Mouse (Mus musculus): ENCODE data around the gene Stk4. TPM values are rescaled to one million over a fixed set of nuclear protein-coding genes. Genes with fewer than 3 reads are reported as not detected.

The Stk4 gene
- polyA plus RNA-seq, 1 experiment from 2014 or later = 29.1 TPM

GRCm38 (mm10) chr2:164103501-164103900 is 33.4 kb downstream of the Stk4 start:
- H3K27me3 ChIP-seq (replicated peaks; ENCODE audit: control insufficient read depth, insufficient read depth, low read length) = no peaks in the 10 kb centered on the region
- DNase-seq (ENCODE audit: low spot score) = peak; percentile 71

DNA sequence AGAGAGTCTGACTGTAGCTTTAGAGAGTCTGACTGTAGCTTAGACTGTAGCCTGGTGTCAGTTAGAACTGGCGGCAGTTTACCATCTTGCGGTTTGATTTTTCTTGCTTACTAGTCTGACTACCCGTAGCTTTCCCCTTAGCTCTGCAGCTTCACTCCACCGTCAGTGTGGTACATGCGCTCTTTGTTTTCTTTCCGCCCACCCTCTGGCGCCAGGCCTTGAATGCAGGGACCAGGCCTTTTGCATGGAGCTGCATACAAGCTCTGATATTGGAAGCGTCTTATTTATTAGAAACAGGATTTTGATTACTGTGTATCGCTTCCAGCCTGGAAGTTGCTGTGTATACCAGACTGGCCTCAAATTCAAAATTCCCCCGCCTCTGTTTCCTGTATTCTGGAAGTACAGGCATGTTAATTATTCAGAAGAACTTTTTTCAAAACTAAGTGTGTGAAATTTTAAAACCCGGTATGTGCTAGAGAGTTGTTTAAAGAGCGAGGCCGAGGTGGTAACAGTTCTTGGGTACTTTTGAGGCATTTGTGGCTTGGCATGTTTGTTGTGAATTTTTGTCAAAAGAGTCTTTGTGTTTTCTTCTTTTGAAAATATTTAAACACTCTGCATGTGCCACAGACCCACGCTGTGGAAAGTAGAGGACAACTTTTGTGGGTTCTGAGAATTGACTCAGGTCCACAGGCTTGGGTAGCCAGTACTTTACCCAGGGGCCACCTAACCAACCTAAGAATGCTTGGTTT is 36.3 kb downstream of the Stk4 start:
- no peak overlapping the region for H3K4me3 ChIP-seq (ENCODE audit: low read depth, low read length)
- peaks cover 23% of the 10 kb centered on the region; the same call in 1 of the 2 replicates for H3K36me3 ChIP-seq (ENCODE audit: control insufficient read depth, insufficient read depth, low read length)
- WGBS = 90% methylated on average over 14 of the region's 14 CpGs
- no peak overlapping the region for H3K9ac ChIP-seq (ENCODE audit: low read length)
- DNase-seq (ENCODE audit: low spot score) (no peak), ATAC-seq (replicated peaks; ENCODE audit: low FRiP score, low TSS enrichment, low read depth) (no peak)
- no peak overlapping the region for H3K27ac ChIP-seq (ENCODE audit: low read depth)
- H3K4me2 ChIP-seq (ENCODE audit: low read length) = no peak overlapping the region
- no peaks in the 10 kb centered on the region for H3K27me3 ChIP-seq (replicated peaks; ENCODE audit: control insufficient read depth, insufficient read depth, low read length)
- H3K4me1 ChIP-seq (replicated peaks; ENCODE audit: control insufficient read depth, insufficient read depth, low read length) = peaks cover 4% of the 10 kb centered on the region; the same call in 1 of the 2 replicates
- no peaks in the 10 kb centered on the region for H3K9me3 ChIP-seq (ENCODE audit: control insufficient read depth, low read length)

More at GRCm38 (mm10) chr2:164103501-164103900, 33.4 kb downstream of the Stk4 start:
- Histone ChIP-seq H3K4me3 (ENCODE audit: low read depth, low read length) (no peak overlapping the region), H3K4me2 (ENCODE audit: low read length) (no peak overlapping the region), H3K36me3 (ENCODE audit: control insufficient read depth, insufficient read depth, low read length) (peaks cover 49% of the 10 kb centered on the region), H3K9me3 (ENCODE audit: control insufficient read depth, low read length) (no peaks in the 10 kb centered on the region), H3K9ac (ENCODE audit: low read length) (no peak overlapping the region), H3K4me1 (replicated peaks; ENCODE audit: control insufficient read depth, insufficient read depth, low read length) (peaks cover 4% of the 10 kb centered on the region; the same call in 1 of the 2 replicates), H3K27ac (ENCODE audit: low read depth) (no peak overlapping the region)
- WGBS = 35% methylated on average over 4 of the region's 4 CpGs
- 0 out of 2 replicates have a peak, but pooled peaks have one; percentile 19 for ATAC-seq (replicated peaks; ENCODE audit: low FRiP score, low TSS enrichment, low read depth)

DNA sequence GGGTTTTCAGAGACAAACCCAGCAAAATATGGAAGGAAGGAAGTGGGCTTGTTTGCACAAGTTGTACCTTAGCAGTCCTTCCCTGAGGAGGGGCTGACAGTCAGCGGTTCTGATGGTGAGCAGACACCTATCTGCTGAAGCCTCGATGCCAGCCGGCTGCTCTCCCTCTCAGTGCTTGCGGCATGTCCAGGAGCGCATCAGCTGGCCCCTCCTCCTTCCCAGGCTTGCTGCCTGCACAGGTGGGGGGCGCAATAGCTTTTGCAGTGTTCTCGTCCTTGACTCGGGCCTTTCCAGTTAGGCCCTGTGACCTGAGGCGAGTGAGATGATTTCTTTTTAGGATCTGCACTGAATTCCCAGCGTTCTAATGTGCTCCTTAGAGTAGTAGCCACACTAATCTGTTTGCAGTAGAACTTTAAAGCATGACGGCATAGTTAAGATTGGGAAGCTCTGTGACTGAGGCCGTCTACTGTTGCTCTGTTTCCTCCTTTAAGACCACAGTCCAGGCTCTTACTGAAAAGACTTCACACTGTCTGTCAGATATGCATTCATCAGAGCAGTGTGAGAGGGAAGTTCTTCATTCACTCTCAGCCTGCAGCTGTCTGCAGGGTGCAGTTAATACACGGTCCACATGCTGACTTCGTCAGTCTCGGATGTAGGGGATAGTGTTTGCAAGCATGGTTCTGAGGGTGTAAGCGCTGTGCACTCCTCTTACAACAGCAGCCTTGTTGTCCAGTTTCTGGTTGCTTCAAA is 37.2 kb downstream of the Stk4 start:
- Histone ChIP-seq H3K4me1 (replicated peaks; ENCODE audit: control insufficient read depth, insufficient read depth, low read length) (peaks cover 4% of the 10 kb centered on the region; the same call in 1 of the 2 replicates), H3K27me3 (replicated peaks; ENCODE audit: control insufficient read depth, insufficient read depth, low read length) (no peaks in the 10 kb centered on the region), H3K4me2 (ENCODE audit: low read length) (no peak overlapping the region), H3K27ac (ENCODE audit: low read depth) (no peak overlapping the region), H3K9me3 (ENCODE audit: control insufficient read depth, low read length) (no peaks in the 10 kb centered on the region), H3K4me3 (ENCODE audit: low read depth, low read length) (no peak overlapping the region), H3K9ac (ENCODE audit: low read length) (no peak overlapping the region), H3K36me3 (ENCODE audit: control insufficient read depth, insufficient read depth, low read length) (peaks cover 23% of the 10 kb centered on the region; the same call in 1 of the 2 replicates)
- 65% methylated on average over 16 of the region's 16 CpGs for WGBS
- no peak for ATAC-seq (replicated peaks; ENCODE audit: low FRiP score, low TSS enrichment, low read depth)
- DNase-seq (ENCODE audit: low spot score) = no peak

- Histone ChIP-seq H3K36me3 (ENCODE audit: control insufficient read depth, insufficient read depth, low read length) (0 out of 2 replicates have a peak, but pooled peaks cover 13% of the 10 kb centered on the region), H3K9me3 (ENCODE audit: control insufficient read depth, low read length) (no peaks in the 10 kb centered on the region), H3K27ac (ENCODE audit: low read depth) (no peak overlapping the region; the same call in 1 of the 2 replicates), H3K4me3 (ENCODE audit: low read depth, low read length) (no peak overlapping the region), H3K4me1 (replicated peaks; ENCODE audit: control insufficient read depth, insufficient read depth, low read length) (peaks cover 4% of the 10 kb centered on the region; the same call in 1 of the 2 replicates), H3K27me3 (replicated peaks; ENCODE audit: control insufficient read depth, insufficient read depth, low read length) (no peaks in the 10 kb centered on the region), H3K4me2 (ENCODE audit: low read length) (no peak overlapping the region), H3K9ac (ENCODE audit: low read length) (no peak overlapping the region)
- ATAC-seq (replicated peaks; ENCODE audit: low FRiP score, low TSS enrichment, low read depth) (no peak), DNase-seq (ENCODE audit: low spot score) (no peak)
- WGBS = 68% methylated on average over 4 of the region's 4 CpGs
Measured at GRCm38 (mm10) chr2:164108501-164108900, 38.4 kb downstream of the Stk4 start.

DNA sequence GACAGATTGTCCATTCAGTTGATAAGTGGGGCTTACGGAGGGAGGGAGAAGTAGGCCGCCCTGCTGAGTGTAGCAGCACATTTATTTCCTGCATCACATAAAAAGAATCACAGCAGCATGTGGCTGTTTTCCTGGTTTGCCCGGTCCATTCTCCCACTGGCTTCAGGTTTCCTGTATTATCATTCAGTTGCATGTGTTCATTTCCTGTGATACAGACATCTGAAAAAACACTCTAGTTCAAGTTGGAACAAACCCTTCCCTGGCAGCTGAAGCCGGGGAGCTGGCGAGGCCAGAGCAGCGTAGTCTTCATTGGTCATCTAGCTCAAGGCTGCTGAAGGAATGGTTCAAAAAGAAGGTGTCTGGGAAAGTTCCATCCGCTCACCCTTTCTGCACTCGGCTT is 41.4 kb downstream of the Stk4 start:
- Histone ChIP-seq H3K4me1 (replicated peaks; ENCODE audit: control insufficient read depth, insufficient read depth, low read length) (peaks cover 4% of the 10 kb centered on the region; the same call in 1 of the 2 replicates), H3K9ac (ENCODE audit: low read length) (no peak overlapping the region), H3K4me3 (ENCODE audit: low read depth, low read length) (no peak overlapping the region), H3K4me2 (ENCODE audit: low read length) (no peak overlapping the region), H3K36me3 (ENCODE audit: control insufficient read depth, insufficient read depth, low read length) (no peaks in the 10 kb centered on the region), H3K9me3 (ENCODE audit: control insufficient read depth, low read length) (no peaks in the 10 kb centered on the region), H3K27me3 (replicated peaks; ENCODE audit: control insufficient read depth, insufficient read depth, low read length) (no peaks in the 10 kb centered on the region), H3K27ac (ENCODE audit: low read depth) (no peak overlapping the region)
- no peak for ATAC-seq (replicated peaks; ENCODE audit: low FRiP score, low TSS enrichment, low read depth)
- WGBS = 89% methylated on average over 8 of the region's 8 CpGs
- DNase-seq (ENCODE audit: low spot score) = no peak

DNA sequence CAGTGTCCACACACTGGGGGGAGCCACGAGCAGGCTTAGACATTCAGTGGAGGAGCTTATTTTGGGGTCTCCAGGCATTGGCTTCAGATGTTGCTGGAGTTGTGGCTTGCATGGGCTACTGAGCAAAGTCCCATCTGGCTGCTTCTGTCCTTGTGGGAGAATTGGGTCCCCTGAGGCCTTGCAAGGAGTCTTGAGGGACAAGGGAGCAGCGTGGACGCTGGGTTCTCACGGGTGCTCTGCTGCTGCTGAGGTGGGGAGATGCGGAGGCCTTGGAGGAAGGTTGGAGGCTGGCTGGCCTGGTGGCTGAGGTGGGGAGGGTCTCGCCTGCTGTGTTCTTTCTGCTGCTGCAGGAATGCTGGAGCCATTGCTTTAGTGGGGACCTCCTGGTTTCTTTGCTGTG is 43.9 kb downstream of the Stk4 start:
- no peak for ATAC-seq (replicated peaks; ENCODE audit: low FRiP score, low TSS enrichment, low read depth)
- Histone ChIP-seq H3K4me1 (replicated peaks; ENCODE audit: control insufficient read depth, insufficient read depth, low read length) (no peaks in the 10 kb centered on the region), H3K9ac (ENCODE audit: low read length) (no peak overlapping the region), H3K27me3 (replicated peaks; ENCODE audit: control insufficient read depth, insufficient read depth, low read length) (no peaks in the 10 kb centered on the region), H3K4me3 (ENCODE audit: low read depth, low read length) (no peak overlapping the region), H3K9me3 (ENCODE audit: control insufficient read depth, low read length) (no peaks in the 10 kb centered on the region), H3K4me2 (ENCODE audit: low read length) (no peak overlapping the region), H3K27ac (ENCODE audit: low read depth) (no peak overlapping the region), H3K36me3 (ENCODE audit: control insufficient read depth, insufficient read depth, low read length) (peaks cover 13% of the 10 kb centered on the region)
- 84% methylated on average over 6 of the region's 6 CpGs for WGBS
- no peak for DNase-seq (ENCODE audit: low spot score)

DNA sequence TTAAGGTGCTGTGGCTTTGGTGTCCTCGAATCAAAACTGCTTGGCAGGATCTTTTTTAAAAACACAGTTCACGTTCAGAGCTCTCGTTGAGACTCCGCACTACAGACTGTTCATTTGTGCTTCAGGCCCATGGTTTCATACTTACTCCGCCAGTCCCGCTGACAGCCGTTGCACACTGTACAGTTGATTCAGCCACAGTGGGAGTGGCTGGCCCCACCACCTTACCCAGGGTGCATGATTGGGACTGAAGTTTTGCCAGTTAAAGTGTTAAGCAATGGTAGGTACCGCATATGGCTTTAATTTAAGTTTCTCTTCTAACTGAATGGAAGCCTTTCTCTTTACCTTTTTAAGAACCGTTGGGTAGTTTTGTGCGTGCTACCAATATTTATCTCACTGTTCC is 45.4 kb downstream of the Stk4 start:
- no peak overlapping the region for H3K9ac ChIP-seq (ENCODE audit: low read length)
- H3K27me3 ChIP-seq (replicated peaks; ENCODE audit: control insufficient read depth, insufficient read depth, low read length) = no peaks in the 10 kb centered on the region
- ATAC-seq (replicated peaks; ENCODE audit: low FRiP score, low TSS enrichment, low read depth) (no peak), DNase-seq (ENCODE audit: low spot score) (no peak)
- 89% methylated on average over 10 of the region's 10 CpGs for WGBS
- no peak overlapping the region for H3K27ac ChIP-seq (ENCODE audit: low read depth)
- no peak overlapping the region for H3K4me3 ChIP-seq (ENCODE audit: low read depth, low read length)
- H3K9me3 ChIP-seq (ENCODE audit: control insufficient read depth, low read length) = no peaks in the 10 kb centered on the region
- no peaks in the 10 kb centered on the region for H3K4me1 ChIP-seq (replicated peaks; ENCODE audit: control insufficient read depth, insufficient read depth, low read length)
- H3K4me2 ChIP-seq (ENCODE audit: low read length) = no peak overlapping the region
- H3K36me3 ChIP-seq (ENCODE audit: control insufficient read depth, insufficient read depth, low read length) = peaks cover 25% of the 10 kb centered on the region

- no peak overlapping the region for H3K27ac ChIP-seq (ENCODE audit: low read depth)
- ATAC-seq (replicated peaks; ENCODE audit: low FRiP score, low TSS enrichment, low read depth) (no peak), DNase-seq (ENCODE audit: low spot score) (no peak)
- H3K27me3 ChIP-seq (replicated peaks; ENCODE audit: control insufficient read depth, insufficient read depth, low read length) = no peaks in the 10 kb centered on the region
- H3K4me1 ChIP-seq (replicated peaks; ENCODE audit: control insufficient read depth, insufficient read depth, low read length) = no peaks in the 10 kb centered on the region
- no peak overlapping the region for H3K4me3 ChIP-seq (ENCODE audit: low read depth, low read length)
- peaks cover 30% of the 10 kb centered on the region for H3K36me3 ChIP-seq (ENCODE audit: control insufficient read depth, insufficient read depth, low read length)
- H3K4me2 ChIP-seq (ENCODE audit: low read length) = no peak overlapping the region
- no peaks in the 10 kb centered on the region for H3K9me3 ChIP-seq (ENCODE audit: control insufficient read depth, low read length)
- WGBS = 89% methylated on average over 6 of the region's 6 CpGs
- no peak overlapping the region for H3K9ac ChIP-seq (ENCODE audit: low read length)
Measured at GRCm38 (mm10) chr2:164119503-164119902, 49.4 kb downstream of the Stk4 start.

Measured in intestine, embryonic 14.5 days (tissue).